Mouse (Mus musculus) liver, embryonic 14.5 days (tissue): ENCODE measurements around the gene Rps6kc1. TPM values are rescaled to one million over a fixed set of nuclear protein-coding genes. Genes with fewer than 3 reads are reported as not detected.

ENCODE experiments used
- ATAC-seq: fragments of 200-750 bp; cut with Nextera tagmentation; 2 replicates; pipeline ENCODE4 v1.8.0; 2017; ENCODE audit warnings: moderate number of reproducible peaks, mild to moderate bottlenecking, moderate library complexity; ENCODE audit not compliant: insufficient read depth
- DNase-seq, 3 experiments: peaks; one replicate each; pipeline ENCODE4 v3.0.0-alpha.2; 2012 to 2013; ENCODE audit warnings: low read depth in 3 of 3, low spot score in 3 of 3
- H3K27ac ChIP-seq: fragments of 300-500 bp; sonication (generic); 2 replicates; pipeline ENCODE4 v1.5.1; 2014; ENCODE audit warnings: moderate library complexity, mild to moderate bottlenecking, control low read depth, inconsistent platforms
- H3K27me3 ChIP-seq: fragments of 300-500 bp; sonication (generic); 2 replicates; pipeline ENCODE4 v1.6.1; 2014; ENCODE audit warnings: mild to moderate bottlenecking, low read length, moderate library complexity; ENCODE audit not compliant: control insufficient read depth, insufficient read depth
- H3K36me3 ChIP-seq: fragments of 300-500 bp; sonication (generic); replicated peaks from 2 replicates; pipeline ENCODE4 v1.6.1; 2014; ENCODE audit warnings: low read depth; ENCODE audit not compliant: control insufficient read depth, insufficient read depth
- H3K4me1 ChIP-seq, 2 experiments: fragments of 200-500 bp in 1 of 2; fragments of 300-500 bp in 1 of 2; sonication (generic) in 1 of 2; replicated peaks; 2 replicates each; pipeline ENCODE4 v1.6.1; 2012 to 2014; ENCODE audit warnings: antibody characterized with exemption in 1 of 2, inconsistent platforms in 1 of 2, low read length in 1 of 2; ENCODE audit not compliant: control insufficient read depth in 2 of 2, insufficient read depth in 2 of 2
- H3K4me2 ChIP-seq: fragments of 300-500 bp; sonication (generic); 2 replicates; pipeline ENCODE4 v1.6.1; 2014; ENCODE audit warnings: low read depth, mild to moderate bottlenecking, control low read depth, moderate library complexity
- H3K4me3 ChIP-seq, 2 experiments: fragments of 200-500 bp in 1 of 2; fragments of 300-500 bp in 1 of 2; sonication (generic) in 1 of 2; 2 replicates each; pipeline ENCODE4 v1.5.1; 2012 to 2014; ENCODE audit warnings: low read depth in 2 of 2, low read length in 2 of 2, mild to moderate bottlenecking in 2 of 2, control low read depth in 1 of 2, inconsistent platforms in 1 of 2, moderate library complexity in 1 of 2; ENCODE audit not compliant: insufficient read depth in 1 of 2
- H3K9ac ChIP-seq: fragments of 300-500 bp; sonication (generic); replicated peaks from 2 replicates; pipeline ENCODE4 v1.6.1; 2014; ENCODE audit warnings: mild to moderate bottlenecking, control low read depth, moderate library complexity
- H3K9me3 ChIP-seq: fragments of 300-500 bp; sonication (generic); 2 replicates; pipeline ENCODE4 v1.6.1; 2016; ENCODE audit warnings: low read length, mixed read lengths; ENCODE audit not compliant: control insufficient read depth
- CTCF ChIP-seq: IDR thresholded peaks from 2 replicates; pipeline ENCODE4 v1.5.1; 2016; ENCODE audit warnings: antibody characterized with exemption, low read depth, control low read depth
- EP300 ChIP-seq: IDR thresholded peaks from 2 replicates; pipeline ENCODE4 v1.6.1; 2016; ENCODE audit warnings: antibody characterized with exemption, low read depth
- WGBS: fragments of 180-500 bp; shearing (Covaris S2); extraction: QIAGEN DNeasy Blood & Tissue Kit; methylation state at CpG from one replicate; pipeline ENCODE4 v1.1.7; 2014; ENCODE audit not compliant: insufficient replicate concordance; 5-methylcytosine and 5-hydroxymethylcytosine counted together
- polyA plus RNA-seq, 2 experiments: library from polyadenylated mRNA; depleted of rRNA in 1 of 2; stranded (reverse) in 1 of 2; unstranded in 1 of 2; fragments of >200 nt; fragmentation: Nextera tagmentation in 1 of 2; extraction: Ambion mirVana in 1 of 2; gene quantifications; 2 replicates each; pipeline versions ENCODE4 v1.2.1 to v1.2.3; 2012 to 2014

The Rps6kc1 gene
- polyA plus RNA-seq, 2 experiments: 1.9 to 3.5 TPM

GRCm38 (mm10) chr1:190846074-190846730 lies 65.4 kb downstream of the Rps6kc1 start:
- no peaks in the 10 kb centered on the region for H3K9me3 ChIP-seq
- no peak overlapping the region for H3K9ac ChIP-seq
- H3K27ac ChIP-seq: no peak overlapping the region
- H3K27me3 ChIP-seq: no peaks in the 10 kb centered on the region
- H3K4me2 ChIP-seq: no peak overlapping the region
- 76% methylated on average over 11 of the region's 11 CpGs for WGBS
- no peak overlapping the region for H3K4me3 ChIP-seq
- TF ChIP-seq CTCF: no peak
- TF ChIP-seq EP300: no peak
- H3K36me3 ChIP-seq: no peaks in the 10 kb centered on the region
- no peaks in the 10 kb centered on the region for H3K4me1 ChIP-seq
- no peak for DNase-seq
- ATAC-seq: no peak

GRCm38 (mm10) chr1:190845419-190845818 lies 66.2 kb downstream of the Rps6kc1 start:
- no peak overlapping the region for H3K4me3 ChIP-seq
- DNase-seq (no peak), ATAC-seq (no peak)
- H3K4me2 ChIP-seq: no peak overlapping the region
- no peaks in the 10 kb centered on the region for H3K36me3 ChIP-seq
- TF ChIP-seq EP300 (no peak), CTCF (no peak)
- no peak overlapping the region for H3K9ac ChIP-seq
- no peak overlapping the region for H3K27ac ChIP-seq
- H3K27me3 ChIP-seq: no peaks in the 10 kb centered on the region
- WGBS: 63% methylated on average over 4 of the region's 4 CpGs
- H3K4me1 ChIP-seq: no peaks in the 10 kb centered on the region
- H3K9me3 ChIP-seq: no peaks in the 10 kb centered on the region

- no peak for ATAC-seq
- no peak for TF ChIP-seq EP300
- no peak for TF ChIP-seq CTCF
- H3K4me1 ChIP-seq: no peaks in the 10 kb centered on the region
- WGBS: 83% methylated on average over 11 of the region's 11 CpGs
- H3K9me3 ChIP-seq: no peaks in the 10 kb centered on the region
- no peaks in the 10 kb centered on the region for H3K27me3 ChIP-seq
- no peak overlapping the region for H3K4me3 ChIP-seq
- H3K4me2 ChIP-seq: no peak overlapping the region
- no peaks in the 10 kb centered on the region for H3K36me3 ChIP-seq
- no peak for DNase-seq
- H3K9ac ChIP-seq: no peak overlapping the region
- H3K27ac ChIP-seq: no peak overlapping the region
Measured at GRCm38 (mm10) chr1:190844356-190844755, 67.2 kb downstream of the Rps6kc1 start.

DNA sequence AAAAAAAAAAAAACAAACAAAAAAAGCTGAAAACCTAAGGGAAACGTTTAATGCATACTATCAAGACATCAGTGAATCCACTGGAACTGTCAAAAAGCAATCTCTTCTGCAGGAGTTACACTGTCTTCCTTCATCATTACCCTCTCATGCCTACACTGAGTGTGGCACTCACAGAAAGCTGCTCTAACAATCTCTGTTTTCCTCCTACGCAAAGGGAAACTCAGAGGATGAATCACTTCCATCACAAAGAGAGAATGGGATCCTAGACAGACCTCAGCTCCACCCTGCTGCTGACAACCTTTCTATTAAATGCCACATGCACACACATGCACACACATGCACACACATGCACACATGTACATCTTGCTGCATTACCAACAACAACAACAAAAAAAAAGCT lies 75.5 kb downstream of the Rps6kc1 start:
- TF ChIP-seq CTCF (no peak), EP300 (no peak)
- Histone ChIP-seq H3K4me3 (no peak overlapping the region), H3K4me2 (no peak overlapping the region), H3K9ac (no peak overlapping the region), H3K36me3 (no peaks in the 10 kb centered on the region), H3K27me3 (no peaks in the 10 kb centered on the region), H3K9me3 (no peaks in the 10 kb centered on the region), H3K4me1 (no peaks in the 10 kb centered on the region), H3K27ac (no peak overlapping the region)
- 64% methylated on average over 2 of the region's 2 CpGs for WGBS
- DNase-seq (no peak), ATAC-seq (no peak)

DNA sequence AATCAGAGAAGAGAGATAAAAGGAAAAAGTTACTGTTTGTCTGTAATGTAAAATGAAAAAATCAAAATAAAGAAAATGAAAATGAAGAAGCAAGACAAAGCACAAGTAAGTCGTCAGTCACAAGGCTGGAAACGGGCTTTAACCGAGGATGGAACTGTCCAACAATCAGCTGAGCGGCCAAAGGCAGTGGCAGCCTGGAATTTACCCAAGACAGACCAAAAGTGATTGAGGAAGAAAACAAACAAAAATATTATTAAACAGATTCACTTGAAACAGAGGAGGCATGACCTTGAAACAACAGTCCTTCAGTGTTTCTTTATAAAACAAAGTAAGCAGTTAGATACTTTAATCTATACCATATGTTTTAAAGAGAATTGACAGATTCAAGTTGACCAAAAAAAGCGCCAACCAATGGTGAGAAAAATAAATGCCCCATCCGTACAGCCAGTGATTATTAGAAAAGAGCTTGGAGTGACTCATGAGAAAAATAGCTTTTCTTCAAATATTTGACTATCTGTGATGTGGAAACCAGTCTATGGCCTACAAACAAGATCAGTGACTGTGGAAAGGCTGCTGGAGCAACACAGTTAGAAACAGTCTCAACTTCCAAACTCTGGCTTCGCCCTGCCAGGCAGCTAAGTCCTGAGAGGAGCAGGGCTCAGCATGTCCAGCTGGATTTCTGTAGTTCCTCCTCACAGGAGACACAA lies 77.2 kb downstream of the Rps6kc1 start:
- H3K9ac ChIP-seq: no peak overlapping the region
- H3K27ac ChIP-seq: no peak overlapping the region
- DNase-seq: no peak
- 63% methylated on average over 7 of the region's 7 CpGs for WGBS
- TF ChIP-seq CTCF: no peak
- TF ChIP-seq EP300: no peak
- no peak overlapping the region for H3K4me2 ChIP-seq
- ATAC-seq: no peak
- no peaks in the 10 kb centered on the region for H3K9me3 ChIP-seq
- no peaks in the 10 kb centered on the region for H3K27me3 ChIP-seq
- H3K36me3 ChIP-seq: no peaks in the 10 kb centered on the region
- no peaks in the 10 kb centered on the region for H3K4me1 ChIP-seq
- no peak overlapping the region for H3K4me3 ChIP-seq
